Mouse (Mus musculus): ENCODE measurements around the gene Ankrd13b. TPM values are rescaled to one million over a fixed set of nuclear protein-coding genes. Genes with fewer than 3 reads are reported as not detected.

Ankrd13b gene
- polyA plus RNA-seq (2017; shearing (Covaris generic)): 1.1 TPM

DNA sequence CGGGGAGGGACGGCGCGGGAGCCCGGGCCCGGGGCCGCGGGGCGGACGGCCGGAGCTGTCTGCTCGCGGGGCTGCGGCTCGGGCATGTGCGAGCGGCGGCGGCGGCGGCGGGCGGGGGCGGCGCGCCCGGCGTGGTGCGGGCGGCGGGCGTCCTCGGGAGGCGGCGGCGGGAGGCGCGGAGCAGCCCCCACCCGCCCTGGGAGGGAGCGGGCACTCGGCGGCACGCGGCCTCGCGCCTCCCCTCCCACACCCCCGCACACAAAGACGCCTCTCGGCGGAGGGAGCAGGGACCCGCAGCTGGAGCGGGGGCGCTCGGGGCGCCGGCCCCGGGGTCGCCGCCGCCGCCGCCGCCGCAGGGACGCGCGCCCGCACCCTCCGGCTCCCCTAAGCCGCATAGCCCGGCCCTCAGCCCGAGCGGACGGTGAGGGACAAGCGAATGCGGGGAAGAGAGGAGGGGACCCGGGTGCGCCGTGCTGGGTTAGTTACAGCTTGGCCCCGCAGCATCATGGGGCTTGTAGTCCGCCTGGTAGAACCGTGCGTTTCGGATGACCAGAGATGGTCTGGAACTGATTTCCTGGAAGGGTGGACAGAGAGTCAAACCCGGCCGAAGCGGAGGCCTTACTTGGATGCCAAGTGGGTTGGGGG lies at the start of gene Ankrd13b:
Gene Ankrd13b, minus strand, starts transcription at position 88 of the 645 bp plus-strand sequence.

GRCm38 (mm10) chr11:77519043-77519442 lies 29.6 kb upstream of the Ankrd13b start, which contains the start of gene Gm10392:
Gene Gm10392, minus strand, starts transcription at chr11:77519198.

DNA sequence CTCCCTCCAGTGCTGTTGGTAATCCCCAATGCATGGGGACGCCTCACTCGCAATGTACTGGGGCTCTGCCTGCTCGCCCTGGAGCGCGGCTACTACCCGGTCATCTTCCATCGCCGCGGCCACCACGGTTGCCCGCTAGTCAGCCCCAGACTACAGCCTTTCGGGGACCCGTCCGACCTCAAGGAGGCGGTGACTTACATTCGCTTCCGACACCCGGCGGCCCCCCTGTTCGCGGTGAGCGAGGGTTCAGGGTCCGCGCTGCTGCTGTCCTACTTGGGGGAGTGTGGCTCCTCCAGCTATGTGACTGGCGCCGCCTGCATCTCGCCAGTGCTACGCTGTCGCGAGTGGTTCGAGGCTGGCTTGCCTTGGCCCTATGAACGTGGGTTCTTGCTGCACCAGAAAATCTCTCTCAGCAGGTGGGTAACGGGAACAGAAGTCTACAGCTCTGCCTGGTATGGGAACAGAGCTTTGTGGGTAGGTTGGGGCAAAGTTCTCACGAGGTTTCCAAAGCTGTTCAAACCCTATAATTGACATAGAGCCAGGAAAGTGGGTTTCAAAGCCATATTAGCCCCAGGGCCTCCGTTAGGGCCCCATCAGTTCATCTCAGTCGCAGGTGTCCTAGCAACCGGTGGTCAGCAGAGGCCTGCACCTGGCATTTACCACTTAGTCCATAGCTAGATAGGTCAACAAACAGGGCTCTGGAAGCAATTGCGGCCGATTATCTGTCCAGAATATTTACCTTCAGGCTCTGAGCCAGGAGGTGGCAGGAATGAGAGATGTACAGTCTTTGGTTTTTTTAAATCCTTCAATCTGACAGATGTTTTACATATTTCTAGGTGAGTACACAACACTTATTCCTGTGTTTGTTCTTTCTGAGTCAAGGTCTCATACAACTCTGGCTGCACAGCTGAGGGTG lies 26.4 kb upstream of the Ankrd13b start, which contains the start of gene Trp53i13:
Gene Trp53i13, minus strand, starts transcription at position 344 of the 916 bp plus-strand sequence.

GRCm38 (mm10) chr11:77514832-77515636 lies 25.6 kb upstream of the Ankrd13b start, which contains the start of gene Abhd15:
Gene Abhd15, plus strand, starts transcription at chr11:77515121.

GRCm38 (mm10) chr11:77493512-77494343 lies 4.2 kb upstream of the Ankrd13b start, which contains the start of gene Git1:
Gene Git1, plus strand, starts transcription at chr11:77493562.

GRCm38 (mm10) chr11:77462283-77463100 lies 27.0 kb downstream of the Ankrd13b start, which contains the start of gene Coro6:
Gene Coro6, plus strand, starts transcription at chr11:77462411.

Other genes starting within 250 kb of the Ankrd13b start
- 0.12 TPM for gene Coro6, start 27.3 kb downstream of the Ankrd13b start, polyA plus RNA-seq (2017; shearing (Covaris generic))
- 7.1 TPM for gene Git1, start 3.9 kb upstream of the Ankrd13b start, polyA plus RNA-seq (2017; shearing (Covaris generic))
- 1.6 TPM for gene Abhd15, start 25.4 kb upstream of the Ankrd13b start, polyA plus RNA-seq (2017; shearing (Covaris generic))
- 20.7 TPM for gene Trp53i13, start 26.3 kb upstream of the Ankrd13b start, polyA plus RNA-seq (2017; shearing (Covaris generic))
- not detected for gene Gm10392, start 29.5 kb upstream of the Ankrd13b start, polyA plus RNA-seq (2017; shearing (Covaris generic))
- gene Taok1, start 118.1 kb upstream of the Ankrd13b start, polyA plus RNA-seq (2017; shearing (Covaris generic)): 6.2 TPM
- 82.9 TPM for gene Nufip2, start 196.5 kb upstream of the Ankrd13b start, polyA plus RNA-seq (2017; shearing (Covaris generic))
- gene Cryba1, start 235.6 kb upstream of the Ankrd13b start, polyA plus RNA-seq (2017; shearing (Covaris generic)): not detected